Mouse (Mus musculus) c-Kit-positive CD71-negative TER-119-negative erythroid progenitor cells, embryonic 14.5 days (primary cell): ENCODE results near the gene Nemp1.
A peak's percentile ranks its signal among the peaks of the same experiment; 100 is the strongest.

Source experiments
- DNase-seq: peaks from one replicate; pipeline ENCODE4 v3.0.0-alpha.2; 2013; ENCODE audit warnings: low read depth

The Nemp1 gene

DNA sequence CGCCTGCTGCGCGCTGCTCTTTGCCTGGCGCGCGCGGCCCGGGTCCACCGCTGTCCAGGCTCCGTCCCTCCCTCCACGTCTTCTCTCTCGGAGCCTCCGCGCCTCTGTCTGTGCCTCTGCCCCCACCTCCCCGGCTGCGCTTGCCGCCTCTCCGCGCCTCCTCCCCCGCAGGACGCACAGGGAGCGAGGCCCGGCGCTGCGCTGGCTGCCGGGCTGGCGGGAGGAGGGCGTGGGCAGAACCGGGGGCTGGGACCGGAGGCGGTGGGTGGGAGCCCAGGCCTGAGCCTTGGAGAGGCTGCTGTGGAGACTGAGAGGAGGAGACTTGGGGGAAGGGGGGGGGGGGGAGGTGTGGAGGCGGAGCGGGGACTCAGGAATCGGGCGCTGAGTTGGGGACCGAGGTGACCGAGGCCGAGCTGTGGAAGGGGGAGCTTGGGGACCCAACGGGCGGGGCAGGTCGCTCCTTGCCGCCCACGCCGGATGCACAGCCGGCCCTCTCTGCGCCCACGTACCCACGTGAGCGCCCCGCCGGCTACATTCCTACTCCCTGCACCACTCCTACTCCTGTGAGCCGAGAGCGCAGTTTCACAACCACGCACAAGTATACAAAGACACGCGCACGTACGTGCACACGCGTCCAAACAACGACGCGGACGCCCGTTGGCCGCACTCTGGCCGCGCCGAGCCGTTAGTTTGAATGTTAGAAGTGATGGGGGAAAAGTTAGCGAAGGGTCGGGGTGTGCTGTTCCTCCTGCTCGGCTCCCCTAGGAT is at the start of gene Nemp1:
Gene Nemp1 (plus strand): TSS at position 401 of the 768 bp plus-strand sequence.
- no peak for DNase-seq

- no peak for DNase-seq
Measured at GRCm38 (mm10) chr10:127617294-127617693, 49.4 kb upstream of the Nemp1 start.

- no peak for DNase-seq
Measured at GRCm38 (mm10) chr10:127618173-127618572, 48.5 kb upstream of the Nemp1 start.

GRCm38 (mm10) chr10:127619119-127619721 is 47.5 kb upstream of the Nemp1 start:
- DNase-seq = no peak

GRCm38 (mm10) chr10:127619941-127620405 is 46.7 kb upstream of the Nemp1 start:
- no peak for DNase-seq

DNA sequence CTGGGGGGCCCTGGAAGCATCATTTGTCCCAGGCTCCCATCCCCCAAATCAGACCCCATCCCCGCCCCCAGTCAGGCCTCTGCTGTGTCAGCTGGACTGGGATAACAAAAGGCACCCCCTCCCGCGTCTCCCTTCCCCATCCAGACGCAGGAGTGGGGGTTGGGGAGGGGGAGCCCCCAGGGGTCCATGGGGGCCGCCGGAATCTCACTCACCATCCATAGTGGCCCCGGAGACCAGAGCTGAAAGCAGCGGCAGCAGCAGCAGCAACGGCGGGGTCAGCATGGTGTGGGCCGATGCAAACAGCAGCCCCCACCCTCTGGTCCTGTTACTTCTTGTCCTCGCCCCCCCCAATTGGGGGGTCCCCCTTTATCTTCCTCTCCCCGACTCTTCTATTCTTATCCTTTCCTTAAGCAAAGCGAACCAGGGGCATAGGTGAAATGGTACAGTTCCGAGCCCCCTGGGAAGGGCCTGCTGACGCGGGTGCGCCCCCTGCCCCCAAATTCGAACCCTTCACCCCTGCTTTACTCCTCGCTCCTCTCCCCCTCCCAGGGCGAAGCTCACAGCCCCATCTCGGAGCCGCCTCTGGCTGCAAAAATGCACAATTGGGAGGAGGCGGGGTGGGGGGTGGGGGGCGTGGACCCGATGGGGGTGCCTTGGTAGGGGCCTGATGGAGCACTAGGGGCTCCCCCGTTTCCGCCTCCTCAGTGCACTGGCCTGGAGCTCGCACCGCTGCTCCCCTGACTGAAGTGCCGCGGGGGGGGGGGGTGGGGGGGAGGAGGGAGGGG is 46.1 kb upstream of the Nemp1 start, which contains the start of gene Lrp1:
Gene Lrp1 (minus strand): TSS at position 743 of the 785 bp plus-strand sequence.
- DNase-seq = no peak

DNA sequence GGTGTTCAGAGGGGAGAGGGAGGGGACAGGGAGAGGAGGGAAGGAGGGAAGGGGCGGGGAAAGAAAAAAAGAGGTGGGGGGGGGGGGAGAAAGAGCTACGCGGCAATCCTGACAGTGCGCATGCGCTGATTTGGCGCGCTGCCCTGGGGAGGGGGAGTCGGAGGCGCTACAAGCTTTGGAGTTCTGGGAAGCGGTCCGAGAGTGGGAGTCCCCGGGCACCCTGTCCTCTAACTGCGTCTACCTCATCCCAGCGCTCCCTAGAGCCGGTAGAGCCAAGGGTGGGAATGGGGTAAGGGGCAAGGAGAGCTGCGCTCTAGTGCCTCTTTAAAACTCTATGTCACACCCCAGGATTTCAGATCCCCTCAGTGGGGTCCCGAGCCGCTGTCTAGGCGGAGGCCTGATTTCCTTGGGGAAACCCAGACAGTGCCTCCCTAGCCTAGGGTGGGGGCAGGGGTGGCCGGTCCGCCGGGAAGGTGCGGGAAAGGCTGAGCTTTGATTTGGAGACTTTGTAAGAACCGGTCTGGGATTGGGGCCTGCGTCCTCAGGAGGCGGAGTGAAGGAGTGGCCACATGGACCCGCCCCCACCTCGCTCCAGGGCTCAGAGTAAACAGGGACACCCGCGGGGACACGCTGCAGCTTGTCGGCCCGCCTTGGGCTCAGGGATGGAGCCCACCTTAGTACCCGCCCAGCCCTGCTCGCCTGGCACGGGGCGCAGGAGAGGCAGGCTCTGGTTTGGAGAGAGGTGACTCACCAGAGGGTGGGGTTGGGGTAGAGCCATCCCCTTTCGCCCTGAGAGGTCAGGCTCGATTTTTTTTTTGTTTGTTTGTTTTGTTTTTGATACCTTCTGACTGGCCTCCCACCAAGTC is 45.3 kb upstream of the Nemp1 start:
- DNase-seq = peak; percentile 49

DNA sequence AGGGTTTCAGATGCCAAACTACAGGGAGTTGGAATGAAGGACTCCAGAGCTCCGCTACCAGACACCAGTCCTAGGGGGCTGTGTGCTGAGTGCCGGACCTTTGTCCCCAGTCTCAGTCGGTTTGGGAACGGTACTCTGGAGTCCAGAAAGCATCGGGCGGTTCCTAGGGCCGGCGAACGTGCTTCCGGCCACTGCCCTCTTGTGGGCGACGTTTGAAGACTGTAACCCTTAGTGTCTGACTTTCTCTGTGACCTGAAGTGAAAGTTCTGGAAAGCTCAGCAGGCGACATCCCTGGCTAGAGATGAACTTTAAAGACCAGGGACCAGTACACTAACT is 44.7 kb upstream of the Nemp1 start:
- DNase-seq = no peak

DNA sequence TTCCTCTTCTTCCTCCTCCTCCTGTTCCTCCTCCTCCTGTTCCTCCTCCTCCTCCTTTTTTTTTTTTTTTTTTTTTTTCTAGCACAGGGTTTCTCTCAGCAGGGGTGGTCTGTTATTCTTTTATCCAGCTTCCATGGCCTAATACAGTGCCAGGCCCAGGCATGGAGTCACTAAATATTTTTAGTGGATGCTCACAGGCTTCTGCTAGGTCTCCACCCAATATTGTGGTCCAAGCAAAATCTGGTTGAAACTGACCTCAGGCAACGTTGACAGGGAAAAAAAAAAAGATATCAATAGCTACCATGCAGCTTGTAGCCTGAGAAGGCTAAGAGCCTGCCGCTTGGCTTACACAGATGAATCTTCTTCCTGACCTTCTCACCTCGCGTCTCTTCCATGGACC is 44.0 kb upstream of the Nemp1 start:
- no peak for DNase-seq

- no peak for DNase-seq
Measured at GRCm38 (mm10) chr10:127623439-127624216, 43.1 kb upstream of the Nemp1 start.

- no peak for DNase-seq
Measured at GRCm38 (mm10) chr10:127626433-127626832, 40.3 kb upstream of the Nemp1 start.

GRCm38 (mm10) chr10:127631261-127632214 is 35.2 kb upstream of the Nemp1 start:
- no peak for DNase-seq

DNA sequence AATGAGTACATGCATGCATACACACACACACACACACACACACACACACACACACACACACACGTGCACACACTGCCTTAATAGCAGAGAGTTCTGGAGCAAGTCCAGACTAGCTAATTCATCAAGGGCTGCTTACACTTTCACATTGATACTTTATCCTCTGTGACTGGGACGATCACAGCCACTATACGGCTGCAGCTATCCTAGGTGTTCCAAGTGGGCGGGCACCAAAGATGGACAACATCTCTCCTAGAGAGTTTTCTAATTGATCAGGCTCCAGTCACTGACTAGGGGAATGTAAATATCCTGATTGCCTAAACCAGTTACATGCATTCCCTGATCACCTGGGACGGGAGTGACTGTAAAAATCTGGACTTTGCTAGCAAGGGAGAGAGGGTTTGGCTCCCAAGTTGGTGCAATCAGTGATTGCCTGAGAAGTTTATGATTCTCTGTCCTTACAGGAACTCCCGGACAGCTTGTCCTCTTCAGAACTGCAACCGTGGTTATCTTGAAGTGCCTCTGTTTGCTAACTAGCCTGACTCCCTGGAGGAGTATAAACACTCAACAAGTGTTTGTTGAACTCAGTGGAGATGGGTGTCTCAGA is 33.9 kb upstream of the Nemp1 start:
- DNase-seq = no peak

DNA sequence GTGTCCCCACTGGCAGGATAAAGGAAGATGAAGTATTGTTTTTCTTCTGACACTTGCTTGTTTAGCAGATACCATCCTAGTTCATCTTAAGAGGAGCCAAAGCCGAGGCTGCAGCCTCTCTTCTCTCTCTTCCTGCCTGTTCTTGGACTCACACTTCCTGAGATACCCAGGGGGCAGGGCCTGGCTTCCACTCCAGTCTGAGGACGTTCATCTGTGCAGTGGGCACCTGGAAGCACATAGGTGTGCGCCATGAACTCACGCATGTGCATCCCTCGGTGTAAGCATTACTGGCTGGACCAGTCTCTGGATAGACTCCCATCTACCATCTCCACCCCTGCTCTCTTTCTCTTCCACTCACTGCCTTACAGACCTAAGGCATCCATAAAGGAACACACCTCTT is 26.3 kb upstream of the Nemp1 start:
- no peak for DNase-seq

DNA sequence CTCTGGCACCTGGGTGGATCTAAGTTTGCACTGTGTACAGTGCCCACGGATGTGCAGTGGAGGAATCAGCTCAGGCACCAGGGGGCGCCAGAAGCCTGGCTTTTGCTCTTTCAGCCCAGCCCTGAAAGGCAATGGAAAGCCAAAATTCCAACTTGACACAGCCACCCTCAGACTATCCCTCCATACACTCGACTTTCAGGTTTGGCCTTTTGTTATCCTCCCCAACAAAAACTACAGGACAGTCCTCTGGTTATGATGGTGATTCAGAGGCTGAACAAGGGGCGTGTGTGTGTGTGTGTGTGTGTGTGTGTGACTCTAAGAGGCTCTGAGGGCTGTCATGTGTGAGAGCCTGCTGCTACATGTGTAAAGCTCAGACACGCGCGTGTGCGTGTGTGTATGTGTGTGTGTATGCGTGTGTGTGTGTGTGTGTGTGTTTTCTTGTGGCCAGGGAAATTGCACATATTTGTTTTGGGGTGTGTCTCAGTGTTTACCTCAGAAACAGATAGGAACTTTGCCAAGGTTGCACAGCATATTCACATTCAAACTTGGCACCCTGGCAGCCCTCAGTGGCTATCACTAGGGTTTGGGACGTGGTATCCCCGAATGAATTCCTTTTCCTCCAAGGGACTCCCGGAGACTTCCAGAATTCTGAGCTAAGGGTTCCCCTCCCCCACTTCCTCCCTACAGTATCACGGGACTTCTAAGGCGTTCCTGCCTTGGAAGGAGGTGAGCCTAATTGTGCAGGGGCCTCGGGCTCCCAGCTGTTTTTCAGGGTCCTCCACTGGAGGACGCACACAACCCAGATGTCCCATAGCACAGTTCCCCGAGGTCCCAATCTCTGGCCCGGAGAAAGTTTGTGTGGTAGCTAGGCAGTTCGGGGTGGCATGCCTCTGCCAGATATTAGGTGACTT is 24.6 kb upstream of the Nemp1 start:
- DNase-seq = no peak

GRCm38 (mm10) chr10:127642772-127643552 is 23.7 kb upstream of the Nemp1 start, which contains the start of gene Stat6:
Gene Stat6, plus strand, starts transcription at chr10:127642986.
- peak; percentile 76 for DNase-seq

- peak; percentile 75 for DNase-seq
Measured at GRCm38 (mm10) chr10:127643553-127644238, 23.0 kb upstream of the Nemp1 start.
